Mouse (Mus musculus) heart, embryonic 13.5 days (tissue): ENCODE results near the gene Nploc4. TPM values are rescaled to one million over a fixed set of nuclear protein-coding genes. Genes with fewer than 3 reads are reported as not detected.
A peak's percentile ranks its signal among the peaks of the same experiment; 100 is the strongest.

Source experiments
- ATAC-seq: fragments of 200-750 bp; cut with Nextera tagmentation; 2 replicates; pipeline ENCODE4 v1.8.0; 2017; ENCODE audit warnings: moderate TSS enrichment; ENCODE audit not compliant: insufficient number of reproducible peaks, low FRiP score, low TSS enrichment; ENCODE audit errors: extremely low read depth
- H3K27ac ChIP-seq: fragments of 300-500 bp; sonication (generic); replicated peaks from 2 replicates; pipeline ENCODE4 v1.5.1; 2015; ENCODE audit warnings: moderate library complexity, mild to moderate bottlenecking, inconsistent platforms
- H3K27me3 ChIP-seq: fragments of 300-500 bp; sonication (generic); replicated peaks from 2 replicates; pipeline ENCODE4 v1.6.1; 2015; ENCODE audit warnings: mild to moderate bottlenecking, inconsistent platforms
- H3K36me3 ChIP-seq: fragments of 300-500 bp; sonication (generic); 2 replicates; pipeline ENCODE4 v1.6.1; 2015; ENCODE audit warnings: mild to moderate bottlenecking, inconsistent platforms
- H3K4me1 ChIP-seq: fragments of 300-500 bp; sonication (generic); 2 replicates; pipeline ENCODE4 v1.6.1; 2015; ENCODE audit warnings: inconsistent platforms
- H3K4me2 ChIP-seq: fragments of 300-500 bp; sonication (generic); 2 replicates; pipeline ENCODE4 v1.6.1; 2015; ENCODE audit warnings: inconsistent platforms, mild to moderate bottlenecking, moderate library complexity
- H3K4me3 ChIP-seq: fragments of 300-500 bp; sonication (generic); 2 replicates; pipeline ENCODE4 v1.5.1; 2015; ENCODE audit warnings: moderate library complexity, mild to moderate bottlenecking, inconsistent platforms
- H3K9ac ChIP-seq: fragments of 300-500 bp; sonication (generic); 2 replicates; pipeline ENCODE4 v1.6.1; 2015; ENCODE audit warnings: inconsistent platforms, mild to moderate bottlenecking, moderate library complexity
- H3K9me3 ChIP-seq: fragments of 300-500 bp; sonication (generic); 2 replicates; pipeline ENCODE4 v1.6.1; 2016; ENCODE audit warnings: inconsistent platforms
- WGBS: fragments of 180-500 bp; shearing (Covaris S2); methylation state at CpG from one replicate; pipeline ENCODE4 v1.1.7; 2015; ENCODE audit warnings: mixed read lengths; 5-methylcytosine and 5-hydroxymethylcytosine counted together
- polyA plus RNA-seq: library from polyadenylated mRNA; unstranded; fragments of >200 nt; fragmentation: Nextera tagmentation; extraction: Ambion mirVana; gene quantifications from 2 replicates; pipeline ENCODE4 v1.2.1, GENCODE M21; 2015

Gene Nploc4
- 28.2 and 28.3 TPM in 2 replicates for polyA plus RNA-seq

GRCm38 (mm10) chr11:120437152-120437856, at the start of gene Nploc4:
Gene Nploc4 (minus strand): TSS chr11:120437708.
- Histone ChIP-seq H3K4me3 (peak within 1 kb of the TSS; percentile 99), H3K9me3 (no peaks in the 10 kb centered on the region), H3K36me3 (peaks cover 35% of the 10 kb centered on the region), H3K27me3 (no peaks in the 10 kb centered on the region; the same call in 1 of the 2 replicates), H3K9ac (peak within 1 kb of the TSS; percentile 98), H3K4me1 (peaks cover 19% of the 10 kb centered on the region), H3K27ac (peak within 1 kb of the TSS; percentile 85), H3K4me2 (peak within 1 kb of the TSS; percentile 83)
- peak; percentile 74 for ATAC-seq
- WGBS = under 1% methylated on average over 77 of the region's 77 CpGs

- H3K36me3 ChIP-seq = peaks cover 82% of the 10 kb centered on the region
- H3K27ac ChIP-seq = peak overlapping the region; percentile 80
- peak overlapping the region; percentile 79 for H3K4me2 ChIP-seq
- peaks cover 31% of the 10 kb centered on the region for H3K4me1 ChIP-seq
- H3K27me3 ChIP-seq = no peaks in the 10 kb centered on the region
- 5% methylated on average over 10 of the region's 10 CpGs for WGBS
- H3K9me3 ChIP-seq = no peaks in the 10 kb centered on the region
- H3K4me3 ChIP-seq = peak overlapping the region; percentile 83
- peak overlapping the region; percentile 95 for H3K9ac ChIP-seq
- no peak for ATAC-seq
Observed at GRCm38 (mm10) chr11:120485251-120485650, 47.7 kb upstream of the Nploc4 start.

- no peaks in the 10 kb centered on the region for H3K9me3 ChIP-seq
- ATAC-seq = peak; percentile 77; the same call in 1 of the 2 replicates
- H3K36me3 ChIP-seq = peaks cover 82% of the 10 kb centered on the region
- WGBS = under 1% methylated on average over 60 of the region's 60 CpGs
- H3K27ac ChIP-seq = peak within 1 kb of the TSS; percentile 80
- H3K4me1 ChIP-seq = peaks cover 26% of the 10 kb centered on the region
- H3K4me2 ChIP-seq = peak within 1 kb of the TSS; percentile 79
- peak within 1 kb of the TSS; percentile 95 for H3K9ac ChIP-seq
- no peaks in the 10 kb centered on the region for H3K27me3 ChIP-seq
- peak within 1 kb of the TSS; percentile 83 for H3K4me3 ChIP-seq
Observed at GRCm38 (mm10) chr11:120484265-120484981, 46.9 kb upstream of the Nploc4 start, which contains the start of gene Mrpl12. Gene Mrpl12 (plus strand): TSS chr11:120484613.

GRCm38 (mm10) chr11:120483448-120483934, 46.0 kb upstream of the Nploc4 start:
- Histone ChIP-seq H3K4me1 (peaks cover 24% of the 10 kb centered on the region), H3K27ac (peak overlapping the region; percentile 77), H3K27me3 (no peaks in the 10 kb centered on the region), H3K4me3 (peak overlapping the region; percentile 83), H3K9me3 (no peaks in the 10 kb centered on the region), H3K4me2 (peak overlapping the region; percentile 79), H3K36me3 (peaks cover 82% of the 10 kb centered on the region), H3K9ac (peak overlapping the region; percentile 95)
- ATAC-seq = no peak
- 75% methylated on average over 7 of the region's 7 CpGs for WGBS

- Histone ChIP-seq H3K27me3 (no peaks in the 10 kb centered on the region), H3K27ac (no peak overlapping the region), H3K4me1 (peaks cover 10% of the 10 kb centered on the region), H3K36me3 (peaks cover 80% of the 10 kb centered on the region), H3K4me3 (no peak overlapping the region), H3K4me2 (no peak overlapping the region), H3K9me3 (no peaks in the 10 kb centered on the region), H3K9ac (no peak overlapping the region)
- ATAC-seq = no peak
- WGBS = 95% methylated on average over 6 of the region's 6 CpGs
Observed at GRCm38 (mm10) chr11:120472052-120472451, 34.5 kb upstream of the Nploc4 start.

- H3K4me2 ChIP-seq = peak overlapping the region; percentile 95
- H3K9me3 ChIP-seq = no peaks in the 10 kb centered on the region
- peaks cover 25% of the 10 kb centered on the region for H3K4me1 ChIP-seq
- peak overlapping the region; percentile 91 for H3K9ac ChIP-seq
- 1% methylated on average over 33 of the region's 33 CpGs for WGBS
- no peaks in the 10 kb centered on the region for H3K27me3 ChIP-seq
- ATAC-seq = peak; percentile 45; the same call in 1 of the 2 replicates
- peaks cover 67% of the 10 kb centered on the region for H3K36me3 ChIP-seq
- peak overlapping the region; percentile 46 for H3K27ac ChIP-seq
- H3K4me3 ChIP-seq = peak overlapping the region; percentile 85
Observed at GRCm38 (mm10) chr11:120467736-120468092, 30.2 kb upstream of the Nploc4 start.

GRCm38 (mm10) chr11:120467051-120467735, 29.7 kb upstream of the Nploc4 start, which contains the start of gene Arl16:
Gene Arl16 (minus strand): TSS chr11:120467607.
- peak; percentile 99 for ATAC-seq
- Histone ChIP-seq H3K4me1 (peaks cover 25% of the 10 kb centered on the region), H3K4me3 (peak within 1 kb of the TSS; percentile 85), H3K4me2 (peak within 1 kb of the TSS; percentile 95), H3K27ac (peak within 1 kb of the TSS; percentile 73), H3K36me3 (peaks cover 67% of the 10 kb centered on the region), H3K9me3 (no peaks in the 10 kb centered on the region), H3K9ac (peak within 1 kb of the TSS; percentile 91), H3K27me3 (no peaks in the 10 kb centered on the region)
- WGBS = under 1% methylated on average over 54 of the region's 54 CpGs

- Histone ChIP-seq H3K4me3 (peak overlapping the region; percentile 85), H3K27me3 (no peaks in the 10 kb centered on the region), H3K27ac (peak overlapping the region; percentile 6; the same call in 1 of the 2 replicates), H3K9ac (no peak overlapping the region), H3K4me2 (peak overlapping the region; percentile 95), H3K36me3 (peaks cover 67% of the 10 kb centered on the region), H3K9me3 (no peaks in the 10 kb centered on the region), H3K4me1 (peaks cover 25% of the 10 kb centered on the region)
- WGBS = 78% methylated on average over 4 of the region's 4 CpGs
- ATAC-seq = no peak
Observed at GRCm38 (mm10) chr11:120465521-120465920, 28.0 kb upstream of the Nploc4 start.

GRCm38 (mm10) chr11:120464365-120464764, 26.9 kb upstream of the Nploc4 start:
- Histone ChIP-seq H3K27ac (no peak overlapping the region), H3K4me3 (no peak overlapping the region), H3K36me3 (peaks cover 64% of the 10 kb centered on the region), H3K4me1 (peaks cover 27% of the 10 kb centered on the region), H3K27me3 (no peaks in the 10 kb centered on the region), H3K9ac (no peak overlapping the region), H3K9me3 (no peaks in the 10 kb centered on the region), H3K4me2 (no peak overlapping the region)
- 88% methylated on average over 5 of the region's 5 CpGs for WGBS
- no peak for ATAC-seq

GRCm38 (mm10) chr11:120463536-120463935, 26.0 kb upstream of the Nploc4 start:
- no peak overlapping the region for H3K4me3 ChIP-seq
- H3K27me3 ChIP-seq = no peaks in the 10 kb centered on the region
- no peak overlapping the region for H3K9ac ChIP-seq
- peaks cover 32% of the 10 kb centered on the region for H3K4me1 ChIP-seq
- H3K4me2 ChIP-seq = no peak overlapping the region
- H3K36me3 ChIP-seq = peaks cover 62% of the 10 kb centered on the region
- no peak overlapping the region for H3K27ac ChIP-seq
- no peaks in the 10 kb centered on the region for H3K9me3 ChIP-seq
- no peak for ATAC-seq
- WGBS = 89% methylated on average over 2 of the region's 2 CpGs
